Mouse (Mus musculus): ENCODE measurements around the gene Fam227a. TPM values are rescaled to one million over a fixed set of nuclear protein-coding genes. Genes with fewer than 3 reads are reported as not detected.
A peak's percentile ranks its signal among the peaks of the same experiment; 100 is the strongest.

The Fam227a gene
- polyA plus RNA-seq, 1 experiment from 2014 or later, result 6.0 TPM

DNA sequence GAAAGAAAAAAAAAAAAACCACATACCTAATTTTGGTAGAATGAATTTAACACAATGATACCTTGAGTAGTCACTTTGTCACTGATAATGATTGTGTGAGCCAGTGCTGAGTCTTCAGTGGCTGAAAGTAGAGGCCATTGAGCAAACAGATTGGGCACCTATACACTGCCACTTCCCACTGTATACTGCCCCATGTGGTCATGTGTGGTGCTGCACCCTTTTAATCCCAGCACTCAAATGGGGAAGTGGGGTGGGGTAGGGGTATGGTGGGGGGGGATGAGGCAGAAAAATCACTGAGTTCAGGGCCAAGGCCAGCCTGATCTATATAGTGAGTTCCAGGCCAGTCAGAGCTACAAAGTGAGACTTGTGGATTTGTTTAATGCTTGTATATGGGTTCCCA is 8.2 kb downstream of the Fam227a start:
- DNase-seq (ENCODE audit: low spot score) (peak; percentile 71), ATAC-seq (ENCODE audit: low FRiP score) (no peak)
- Histone ChIP-seq H3K4me3 (ENCODE audit: low read depth, low read length) (no peak overlapping the region), H3K27me3 (ENCODE audit: control insufficient read depth, insufficient read depth, low read length) (no peaks in the 10 kb centered on the region), H3K9me3 (ENCODE audit: control insufficient read depth, low read length) (no peaks in the 10 kb centered on the region), H3K4me2 (replicated peaks; ENCODE audit: low read depth, low read length) (no peak overlapping the region), H3K9ac (ENCODE audit: low read depth, low read length) (no peak overlapping the region), H3K36me3 (ENCODE audit: control insufficient read depth, insufficient read depth, low read length) (peaks cover 4% of the 10 kb centered on the region; the same call in 1 of the 2 replicates), H3K27ac (ENCODE audit: low read depth, low read length) (no peak overlapping the region), H3K4me1 (replicated peaks; ENCODE audit: control insufficient read depth, insufficient read depth, low read length) (no peaks in the 10 kb centered on the region)

DNA sequence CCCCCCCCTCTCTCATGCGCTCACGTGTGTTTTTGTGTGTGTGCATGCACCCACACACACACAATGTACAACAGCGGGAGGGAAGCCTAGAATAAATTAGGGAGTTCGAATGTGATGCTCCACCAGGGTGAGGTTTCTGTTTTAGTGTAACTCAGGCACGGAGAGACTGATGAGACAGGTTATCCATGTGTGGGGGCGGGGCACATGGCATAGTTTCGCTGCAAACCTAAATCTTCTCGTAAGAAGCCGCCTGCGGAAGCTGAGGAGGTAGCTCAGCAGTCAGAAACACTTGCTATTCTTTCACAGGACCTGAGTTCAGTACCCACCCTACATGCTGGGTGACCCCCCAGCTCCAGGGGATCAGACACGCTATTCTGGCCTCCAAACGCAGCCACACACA is 10.6 kb downstream of the Fam227a start:
- 91% methylated on average over 12 of the region's 12 CpGs for WGBS
- no peak overlapping the region for H3K9ac ChIP-seq (ENCODE audit: low read depth, low read length)

DNA sequence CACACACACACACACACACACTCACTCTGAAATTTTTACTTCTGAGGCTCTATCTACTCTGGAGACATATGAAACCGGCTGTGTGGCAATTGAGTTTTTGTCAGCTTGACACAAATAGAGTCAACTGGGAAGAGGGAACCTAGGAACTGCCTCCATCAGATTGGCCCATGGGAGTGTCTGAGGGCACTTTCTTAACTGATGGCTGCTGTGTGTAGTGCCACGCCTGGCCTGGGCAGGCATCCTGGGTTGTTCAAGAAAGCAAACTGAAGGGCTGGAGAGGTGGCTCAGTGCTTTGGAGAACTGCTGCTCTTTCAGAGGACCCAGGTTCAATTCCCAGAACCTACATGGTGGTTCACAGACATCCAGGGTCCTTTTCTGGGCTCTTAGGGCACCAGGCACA is 13.3 kb downstream of the Fam227a start:
- no peak overlapping the region for H3K27ac ChIP-seq (ENCODE audit: low read depth, low read length)
- H3K36me3 ChIP-seq (ENCODE audit: control insufficient read depth, insufficient read depth, low read length), result peaks cover 4% of the 10 kb centered on the region; the same call in 1 of the 2 replicates
- H3K27me3 ChIP-seq (ENCODE audit: control insufficient read depth, insufficient read depth, low read length), result no peaks in the 10 kb centered on the region
- H3K9ac ChIP-seq (ENCODE audit: low read depth, low read length), result no peak overlapping the region
- DNase-seq (ENCODE audit: low spot score) (no peak), ATAC-seq (ENCODE audit: low FRiP score) (no peak)
- whole genome bisulfite sequencing, result 74% methylated on average over 2 of the region's 2 CpGs
- no peak overlapping the region for H3K4me3 ChIP-seq (ENCODE audit: low read depth, low read length)
- H3K4me1 ChIP-seq (replicated peaks; ENCODE audit: control insufficient read depth, insufficient read depth, low read length), result no peaks in the 10 kb centered on the region
- no peak overlapping the region for H3K4me2 ChIP-seq (replicated peaks; ENCODE audit: low read depth, low read length)
- no peaks in the 10 kb centered on the region for H3K9me3 ChIP-seq (ENCODE audit: control insufficient read depth, low read length)

More for the DNA sequence above, 10.6 kb downstream of the Fam227a start:
- Histone ChIP-seq H3K4me2 (replicated peaks; ENCODE audit: low read depth, low read length) (no peak overlapping the region), H3K36me3 (ENCODE audit: control insufficient read depth, insufficient read depth, low read length) (peaks cover 4% of the 10 kb centered on the region; the same call in 1 of the 2 replicates), H3K27ac (ENCODE audit: low read depth, low read length) (no peak overlapping the region), H3K9me3 (ENCODE audit: control insufficient read depth, low read length) (no peaks in the 10 kb centered on the region), H3K4me1 (replicated peaks; ENCODE audit: control insufficient read depth, insufficient read depth, low read length) (no peaks in the 10 kb centered on the region), H3K27me3 (ENCODE audit: control insufficient read depth, insufficient read depth, low read length) (no peaks in the 10 kb centered on the region), H3K4me3 (ENCODE audit: low read depth, low read length) (no peak overlapping the region)
- DNase-seq (ENCODE audit: low spot score) (no peak), ATAC-seq (ENCODE audit: low FRiP score) (no peak)

DNA sequence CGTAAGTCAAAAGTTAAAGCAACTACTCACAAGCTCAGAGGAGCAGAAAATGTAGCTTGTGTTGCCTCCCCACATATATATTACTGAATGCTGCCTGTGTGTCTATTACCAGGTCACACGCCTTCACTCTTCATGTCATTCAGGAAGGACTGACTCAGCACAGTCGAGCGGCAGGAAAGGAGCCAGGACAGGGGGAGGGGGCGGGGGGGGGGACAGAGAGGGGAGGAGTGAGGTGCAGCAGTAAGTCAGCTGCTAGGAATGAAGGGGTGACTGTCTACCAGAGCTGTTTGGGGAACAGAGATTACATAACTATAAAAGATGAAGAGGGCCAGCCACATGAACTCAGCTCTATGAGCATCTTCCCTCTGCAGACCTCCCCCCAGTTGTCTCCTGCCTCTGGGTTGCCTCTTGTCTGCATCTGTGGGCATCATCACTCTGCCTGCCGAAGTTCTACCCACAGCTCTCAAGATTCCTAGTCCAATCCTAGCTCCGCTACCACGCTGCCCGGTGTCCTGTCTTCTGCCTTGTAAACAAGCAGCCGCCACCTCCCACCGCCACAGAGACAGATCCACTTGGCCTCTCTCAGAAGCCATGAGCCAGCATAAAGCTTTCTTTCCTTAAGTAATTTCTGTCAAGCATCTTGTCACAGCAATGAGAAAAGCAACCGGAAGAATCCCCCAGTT is 17.5 kb downstream of the Fam227a start:
- H3K36me3 ChIP-seq (ENCODE audit: control insufficient read depth, insufficient read depth, low read length), result no peaks in the 10 kb centered on the region
- WGBS, result 79% methylated on average over 12 of the region's 12 CpGs

DNA sequence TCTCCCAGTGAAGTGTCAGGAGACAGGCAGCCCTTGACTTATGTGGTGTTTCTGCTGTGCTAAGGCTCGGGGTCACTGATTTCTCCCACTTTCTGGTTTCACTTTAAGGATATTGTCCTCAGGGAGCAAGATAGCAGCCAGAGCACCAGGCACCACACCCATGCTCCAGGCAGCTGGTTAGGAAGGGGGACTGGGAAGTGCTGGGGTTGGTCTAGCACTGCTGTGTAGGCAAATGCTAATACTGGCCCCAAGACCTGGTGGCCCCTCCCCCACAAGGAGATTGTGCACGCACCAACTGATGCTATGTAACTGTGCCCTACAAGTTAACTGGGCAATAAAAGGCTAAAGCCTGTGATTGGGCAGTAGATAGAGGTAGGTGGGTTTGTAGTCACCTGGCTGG is 28.3 kb downstream of the Fam227a start:
- ATAC-seq (ENCODE audit: low FRiP score) (no peak), DNase-seq (ENCODE audit: low spot score) (no peak)
- no peak overlapping the region for H3K4me3 ChIP-seq (ENCODE audit: low read depth, low read length)
- no peak overlapping the region for H3K27ac ChIP-seq (ENCODE audit: low read depth, low read length)
- no peak overlapping the region for H3K9ac ChIP-seq (ENCODE audit: low read depth, low read length)
- H3K27me3 ChIP-seq (ENCODE audit: control insufficient read depth, insufficient read depth, low read length), result no peaks in the 10 kb centered on the region
- H3K36me3 ChIP-seq (ENCODE audit: control insufficient read depth, insufficient read depth, low read length), result peaks cover 6% of the 10 kb centered on the region
- WGBS, result 72% methylated on average over 2 of the region's 2 CpGs
- H3K9me3 ChIP-seq (ENCODE audit: control insufficient read depth, low read length), result no peaks in the 10 kb centered on the region
- H3K4me1 ChIP-seq (replicated peaks; ENCODE audit: control insufficient read depth, insufficient read depth, low read length), result no peaks in the 10 kb centered on the region
- no peak overlapping the region for H3K4me2 ChIP-seq (replicated peaks; ENCODE audit: low read depth, low read length)

More for the DNA sequence above, 17.5 kb downstream of the Fam227a start:
- Histone ChIP-seq H3K27ac (ENCODE audit: low read depth, low read length) (no peak overlapping the region), H3K4me3 (ENCODE audit: low read depth, low read length) (no peak overlapping the region), H3K27me3 (ENCODE audit: control insufficient read depth, insufficient read depth, low read length) (no peaks in the 10 kb centered on the region), H3K4me1 (replicated peaks; ENCODE audit: control insufficient read depth, insufficient read depth, low read length) (no peaks in the 10 kb centered on the region), H3K9ac (ENCODE audit: low read depth, low read length) (no peak overlapping the region), H3K4me2 (replicated peaks; ENCODE audit: low read depth, low read length) (no peak overlapping the region), H3K9me3 (ENCODE audit: control insufficient read depth, low read length) (no peaks in the 10 kb centered on the region)
- no peak for ATAC-seq (ENCODE audit: low FRiP score)
- no peak for DNase-seq (ENCODE audit: low spot score)

DNA sequence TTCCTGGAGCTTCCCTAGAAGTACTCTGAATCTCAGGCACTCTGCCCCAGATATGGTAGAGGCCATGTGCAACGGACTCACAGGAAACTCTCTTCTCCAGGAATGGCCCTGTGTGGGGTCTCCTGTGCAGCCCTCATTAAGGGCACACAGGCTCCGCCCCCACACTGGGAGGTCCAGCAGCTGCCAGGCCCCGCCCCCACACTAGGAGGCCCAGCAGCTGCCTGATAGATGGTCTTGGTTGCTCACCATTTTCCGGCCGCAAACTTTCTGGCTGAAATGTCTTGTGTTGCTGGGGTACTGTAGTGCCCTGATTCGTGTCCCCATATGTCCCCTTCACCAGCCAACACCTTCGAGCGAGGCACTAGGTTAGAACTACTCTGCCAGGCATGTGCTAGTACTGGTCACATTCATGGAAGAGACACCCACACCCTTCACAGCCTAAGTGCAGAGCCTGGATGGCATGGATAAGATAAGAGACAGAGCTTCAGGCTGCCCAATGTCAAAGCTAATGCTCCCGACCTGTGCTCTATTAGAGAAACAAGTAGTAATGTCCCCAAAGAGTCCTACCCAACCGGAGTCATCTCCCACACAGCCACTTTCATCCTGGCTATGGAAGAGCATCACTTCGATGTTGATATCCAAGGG is 38.9 kb downstream of the Fam227a start:
- H3K4me2 ChIP-seq (replicated peaks; ENCODE audit: low read depth, low read length), result no peak overlapping the region
- DNase-seq (ENCODE audit: low spot score) (no peak), ATAC-seq (ENCODE audit: low FRiP score) (no peak)
- no peaks in the 10 kb centered on the region for H3K4me1 ChIP-seq (replicated peaks; ENCODE audit: control insufficient read depth, insufficient read depth, low read length)
- H3K27ac ChIP-seq (ENCODE audit: low read depth, low read length), result no peak overlapping the region
- H3K4me3 ChIP-seq (ENCODE audit: low read depth, low read length), result no peak overlapping the region
- H3K36me3 ChIP-seq (ENCODE audit: control insufficient read depth, insufficient read depth, low read length), result peaks cover 4% of the 10 kb centered on the region; the same call in 1 of the 2 replicates
- H3K9me3 ChIP-seq (ENCODE audit: control insufficient read depth, low read length), result no peaks in the 10 kb centered on the region
- 86% methylated on average over 11 of the region's 11 CpGs for WGBS
- no peak overlapping the region for H3K9ac ChIP-seq (ENCODE audit: low read depth, low read length)
- no peaks in the 10 kb centered on the region for H3K27me3 ChIP-seq (ENCODE audit: control insufficient read depth, insufficient read depth, low read length)

DNA sequence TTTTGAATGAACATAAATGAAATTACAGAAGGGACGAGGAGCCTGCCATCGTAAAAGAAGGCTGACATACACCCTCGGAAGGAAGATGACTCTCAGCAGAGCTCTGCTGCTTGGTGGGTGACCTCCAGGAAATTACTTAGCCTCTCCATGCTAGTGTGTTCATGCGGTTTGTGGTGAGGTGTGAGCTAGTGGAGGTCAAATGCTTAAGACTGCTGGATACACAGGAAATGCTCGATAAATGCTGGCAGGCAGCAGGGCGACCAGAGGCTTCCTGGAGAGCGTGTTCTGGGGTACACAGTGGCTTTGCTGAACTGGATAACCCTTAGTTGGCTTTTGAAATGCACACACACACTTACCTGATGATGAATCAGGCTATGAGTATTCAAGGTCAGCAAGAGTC is 40.3 kb downstream of the Fam227a start:
- Histone ChIP-seq H3K9me3 (ENCODE audit: control insufficient read depth, low read length) (no peaks in the 10 kb centered on the region), H3K9ac (ENCODE audit: low read depth, low read length) (no peak overlapping the region), H3K27me3 (ENCODE audit: control insufficient read depth, insufficient read depth, low read length) (no peaks in the 10 kb centered on the region), H3K4me2 (replicated peaks; ENCODE audit: low read depth, low read length) (no peak overlapping the region), H3K36me3 (ENCODE audit: control insufficient read depth, insufficient read depth, low read length) (peaks cover 7% of the 10 kb centered on the region; the same call in 1 of the 2 replicates), H3K27ac (ENCODE audit: low read depth, low read length) (no peak overlapping the region), H3K4me1 (replicated peaks; ENCODE audit: control insufficient read depth, insufficient read depth, low read length) (no peaks in the 10 kb centered on the region), H3K4me3 (ENCODE audit: low read depth, low read length) (no peak overlapping the region)
- DNase-seq (ENCODE audit: low spot score) (no peak), ATAC-seq (ENCODE audit: low FRiP score) (no peak)
- 89% methylated on average over 7 of the region's 7 CpGs for WGBS

DNA sequence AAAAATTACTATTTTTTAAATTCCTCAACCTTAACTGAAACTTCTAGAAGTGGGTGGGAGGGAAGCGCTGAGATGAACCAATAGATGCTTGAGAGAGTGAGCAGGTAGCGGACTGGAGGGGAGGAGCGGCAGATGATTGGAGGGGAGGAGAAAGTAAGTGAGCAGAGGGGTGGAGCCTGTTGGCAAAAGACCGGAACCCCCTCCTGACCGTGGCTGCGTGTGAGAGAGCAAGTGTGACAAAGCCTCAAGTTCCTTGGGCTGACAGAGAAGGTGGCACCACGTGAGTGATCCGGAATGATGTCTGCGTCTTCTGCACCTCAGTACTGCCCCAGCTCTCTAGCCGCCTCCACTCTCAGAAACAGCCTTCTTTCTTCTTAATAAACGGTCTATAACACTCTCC is 41.6 kb downstream of the Fam227a start:
- ATAC-seq (ENCODE audit: low FRiP score) (no peak), DNase-seq (ENCODE audit: low spot score) (no peak)
- no peak overlapping the region for H3K9ac ChIP-seq (ENCODE audit: low read depth, low read length)
- peaks cover 8% of the 10 kb centered on the region; the same call in 1 of the 2 replicates for H3K36me3 ChIP-seq (ENCODE audit: control insufficient read depth, insufficient read depth, low read length)
- no peak overlapping the region for H3K4me3 ChIP-seq (ENCODE audit: low read depth, low read length)
- 77% methylated on average over 11 of the region's 11 CpGs for WGBS
- no peak overlapping the region for H3K27ac ChIP-seq (ENCODE audit: low read depth, low read length)
- H3K4me1 ChIP-seq (replicated peaks; ENCODE audit: control insufficient read depth, insufficient read depth, low read length), result no peaks in the 10 kb centered on the region
- H3K4me2 ChIP-seq (replicated peaks; ENCODE audit: low read depth, low read length), result no peak overlapping the region
- H3K9me3 ChIP-seq (ENCODE audit: control insufficient read depth, low read length), result no peaks in the 10 kb centered on the region
- H3K27me3 ChIP-seq (ENCODE audit: control insufficient read depth, insufficient read depth, low read length), result no peaks in the 10 kb centered on the region

DNA sequence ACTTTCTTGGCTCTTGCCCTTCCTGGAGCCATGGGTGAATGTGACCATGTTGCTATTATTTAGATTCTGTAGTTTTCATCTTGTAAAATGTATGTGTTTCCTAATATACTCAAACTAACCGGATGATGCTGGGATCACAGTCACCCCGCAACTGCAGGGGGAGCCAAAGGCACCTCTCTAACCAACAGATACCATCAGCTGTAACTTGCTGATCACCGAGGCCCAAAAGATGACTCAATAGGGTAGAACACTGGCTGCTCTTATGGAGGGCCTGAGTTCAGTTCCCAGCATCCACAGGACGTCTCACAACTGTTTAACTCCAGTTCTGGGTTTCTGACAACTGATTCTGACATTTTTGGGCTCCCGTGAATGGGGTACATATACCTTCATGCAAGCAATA is 42.0 kb downstream of the Fam227a start:
- H3K4me3 ChIP-seq (ENCODE audit: low read depth, low read length), result no peak overlapping the region
- no peaks in the 10 kb centered on the region for H3K9me3 ChIP-seq (ENCODE audit: control insufficient read depth, low read length)
- no peak overlapping the region for H3K27ac ChIP-seq (ENCODE audit: low read depth, low read length)
- no peaks in the 10 kb centered on the region for H3K4me1 ChIP-seq (replicated peaks; ENCODE audit: control insufficient read depth, insufficient read depth, low read length)
- DNase-seq (ENCODE audit: low spot score) (no peak), ATAC-seq (ENCODE audit: low FRiP score) (no peak)
- WGBS, result 86% methylated on average over 5 of the region's 5 CpGs
- no peaks in the 10 kb centered on the region for H3K27me3 ChIP-seq (ENCODE audit: control insufficient read depth, insufficient read depth, low read length)
- H3K4me2 ChIP-seq (replicated peaks; ENCODE audit: low read depth, low read length), result no peak overlapping the region
- no peak overlapping the region for H3K9ac ChIP-seq (ENCODE audit: low read depth, low read length)
- peaks cover 8% of the 10 kb centered on the region; the same call in 1 of the 2 replicates for H3K36me3 ChIP-seq (ENCODE audit: control insufficient read depth, insufficient read depth, low read length)
